ENCODE assay signal across 13 mouse cellular contexts in genomic region chr17:27227258-27227657, GRCm38 (mm10). TPM values are rescaled to one million over a fixed set of nuclear protein-coding genes. Genes with fewer than 3 reads are reported as not detected.
"Had no signal": no experiment of that assay in that cellular context is flagged by ENCODE, and none has a peak within 500 bp of the region (broad histone marks: within the 10 kb centered on the region; RNA-seq: fewer than 3 reads in every experiment).

No protein-coding gene starts in this region.

- H3K4me3 ChIP-seq: layer of hippocampus, adult 2 months; left cerebral cortex, adult 2 months; limb, embryonic 10.5 days; liver, embryonic 15.5 days had no signal

- H3K9me3 ChIP-seq: limb, embryonic 10.5 days; liver, embryonic 15.5 days had no signal

- ATAC-seq: lung, postnatal 0 days had no signal

- H3K27me3 ChIP-seq: liver, embryonic 15.5 days had no signal

- H3K36me3 ChIP-seq: limb, embryonic 10.5 days; liver, embryonic 15.5 days had no signal

- H3K9ac ChIP-seq: liver, embryonic 15.5 days had no signal

- H3K4me1 ChIP-seq: liver, embryonic 15.5 days had no signal

- H3K4me2 ChIP-seq: liver, embryonic 11.5 days; liver, embryonic 15.5 days had no signal

- H3K27ac ChIP-seq: layer of hippocampus, adult 2 months; left cerebral cortex, adult 2 months; limb, embryonic 10.5 days; liver, embryonic 15.5 days; stomach, postnatal 0 days had no signal

- DNase-seq: kidney, adult 11 months; kidney, postnatal 10 days; kidney, postnatal 4 days; lung, adult 2 months; lung, postnatal 36 days; thymus, postnatal 4 days had no signal

RNA-seq across cellular contexts. Expression of gene Ip6k3, which starts 59.7 kb away (rescaled TPM):
- polyA plus RNA-seq: limb, embryonic 10.5 days had no signal
